Mouse (Mus musculus) E14TG2a.4 (cell line): ENCODE data around the gene Igsf9b.

Experiments used
- CTCF ChIP-seq: conservative IDR thresholded peaks from 2 replicates; pipeline ENCODE4 v1.5.1; 2014; ENCODE audit warnings: low read length
- NANOG ChIP-seq: IDR thresholded peaks from 2 replicates; pipeline ENCODE4 v1.6.1; 2014; ENCODE audit warnings: borderline replicate concordance, low read length, mixed read lengths

DNA sequence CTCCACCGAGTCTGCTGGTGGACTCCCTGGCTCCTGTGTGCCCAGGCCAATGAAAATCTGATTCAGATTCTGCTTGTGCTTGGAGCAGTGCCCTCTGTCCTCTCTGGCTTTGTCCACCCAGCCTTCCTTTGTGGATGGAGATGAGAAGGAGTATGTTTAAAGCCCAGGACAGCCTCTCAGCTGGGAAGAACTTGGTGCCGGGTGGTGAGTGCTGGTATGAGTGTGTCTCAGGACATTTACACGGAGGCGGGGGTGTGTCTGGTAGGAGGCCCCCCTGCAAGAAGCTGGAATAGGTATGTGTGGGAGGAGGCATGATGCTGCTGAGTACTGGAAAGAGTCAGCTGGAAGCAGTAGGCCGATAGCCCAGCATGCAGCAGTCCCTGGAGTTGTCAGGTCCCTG is 3.3 kb downstream of the Igsf9b start:
- no peak for TF ChIP-seq CTCF
- TF ChIP-seq NANOG: no peak
